Mouse (Mus musculus) intestine, postnatal 0 days (tissue): ENCODE data around the gene Lbhd1. TPM values are rescaled to one million over a fixed set of nuclear protein-coding genes. Genes with fewer than 3 reads are reported as not detected.

Experiments used
- ATAC-seq: fragments of 200-750 bp; cut with Nextera tagmentation; 2 replicates; pipeline ENCODE4 v1.8.0; 2017; ENCODE audit warnings: mild to moderate bottlenecking, moderate TSS enrichment, moderate library complexity
- H3K27ac ChIP-seq: fragments of 300-500 bp; sonication (generic); 2 replicates; pipeline ENCODE4 v1.5.1; 2014; ENCODE audit warnings: mild to moderate bottlenecking, low read depth, low read length, moderate library complexity
- H3K27me3 ChIP-seq: fragments of 300-500 bp; sonication (generic); replicated peaks from 2 replicates; pipeline ENCODE4 v1.6.1; 2014; ENCODE audit warnings: low read length, mixed read lengths; ENCODE audit not compliant: control insufficient read depth, insufficient read depth
- H3K36me3 ChIP-seq: fragments of 300-500 bp; sonication (generic); 2 replicates; pipeline ENCODE4 v1.6.1; 2014; ENCODE audit warnings: mild to moderate bottlenecking, moderate library complexity; ENCODE audit not compliant: control insufficient read depth, insufficient read depth
- H3K4me1 ChIP-seq: fragments of 300-500 bp; sonication (generic); replicated peaks from 2 replicates; pipeline ENCODE4 v1.6.1; 2014; ENCODE audit warnings: antibody characterized with exemption, low read length, mixed read lengths; ENCODE audit not compliant: control insufficient read depth, insufficient read depth
- H3K4me2 ChIP-seq: fragments of 300-500 bp; sonication (generic); replicated peaks from 2 replicates; pipeline ENCODE4 v1.6.1; 2014; ENCODE audit warnings: low read depth, mild to moderate bottlenecking, moderate library complexity
- H3K4me3 ChIP-seq: fragments of 300-500 bp; sonication (generic); 2 replicates; pipeline ENCODE4 v1.5.1; 2014; ENCODE audit warnings: low read depth, low read length
- H3K9ac ChIP-seq: fragments of 300-500 bp; sonication (generic); 2 replicates; pipeline ENCODE4 v1.6.1; 2014; ENCODE audit warnings: mild to moderate bottlenecking, low read depth, low read length
- H3K9me3 ChIP-seq: fragments of 300-500 bp; sonication (generic); 2 replicates; pipeline ENCODE4 v1.6.1; 2016; ENCODE audit warnings: mixed run types; ENCODE audit not compliant: control insufficient read depth
- CTCF ChIP-seq: sonication (generic); IDR thresholded peaks from 2 replicates; pipeline ENCODE4 v1.5.1; 2016; ENCODE audit warnings: low read depth, mild to moderate bottlenecking, control low read depth, antibody characterized with exemption, moderate library complexity
- WGBS: fragments of 180-500 bp; shearing (Covaris S2); extraction: QIAGEN DNeasy Blood & Tissue Kit; methylation state at CpG from one replicate; pipeline ENCODE4 v1.1.7; 2014; 5-methylcytosine and 5-hydroxymethylcytosine counted together
- polyA plus RNA-seq: library from polyadenylated mRNA; unstranded; fragments of >200 nt; fragmentation: Nextera tagmentation; extraction: Ambion mirVana; gene quantifications from 2 replicates; pipeline ENCODE4 v1.2.1, GENCODE M21; 2015

The Lbhd1 gene
- polyA plus RNA-seq, 1 experiment from 2014 or later = 44.6 TPM

DNA sequence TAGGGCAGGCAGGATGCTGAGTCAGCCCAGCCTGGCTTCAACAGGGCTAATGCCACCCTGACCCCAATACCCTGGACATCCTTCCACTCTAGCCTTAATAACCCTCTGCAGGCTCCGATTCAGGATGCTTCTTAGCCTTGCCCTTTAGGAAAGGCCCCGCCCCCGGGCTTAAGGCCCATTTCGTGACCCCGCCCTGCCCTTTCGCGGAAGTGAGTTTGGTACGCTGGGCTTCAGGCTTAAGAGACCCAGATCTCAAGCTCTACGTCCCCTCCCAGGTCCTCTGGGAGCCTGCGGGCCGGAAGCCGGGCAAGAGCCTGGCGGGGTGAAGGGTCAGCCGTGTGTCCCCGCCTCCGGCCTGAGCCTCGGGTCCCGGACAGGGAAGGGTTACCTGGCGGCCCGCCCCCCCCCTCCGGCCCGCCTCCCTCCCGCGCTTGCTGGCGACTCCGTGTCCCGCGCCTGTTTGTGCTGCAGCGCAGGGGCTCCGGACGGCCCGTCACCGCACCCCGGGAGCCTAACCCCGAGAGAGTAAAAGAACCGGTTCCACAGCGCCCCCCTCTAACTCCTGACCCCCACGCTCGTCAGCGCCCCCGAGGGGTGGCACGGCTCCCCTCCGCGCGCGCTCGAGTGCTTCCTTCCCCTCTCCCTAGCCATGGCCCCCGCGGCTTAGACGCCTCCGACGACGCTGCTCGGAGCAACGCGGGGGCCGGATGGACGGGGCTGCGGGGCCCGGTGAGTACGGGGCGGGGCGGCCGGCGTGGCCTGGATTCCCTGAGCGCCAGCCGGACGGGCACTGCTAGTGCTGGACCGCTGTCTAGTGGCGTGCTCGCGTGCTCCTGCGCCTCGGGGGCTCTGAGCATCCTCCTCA is 45.9 kb downstream of the Lbhd1 start, which contains the start of the genes Rom1 and Eml3:
TSS of gene Rom1 (minus strand) at position 133 of the 865 bp plus-strand sequence.
TSS of gene Eml3 (plus strand) at position 329 of the 865 bp plus-strand sequence.
- TF ChIP-seq CTCF = peak; percentile 70
- peak; percentile 73 for ATAC-seq
- Histone ChIP-seq H3K27me3 (no peaks in the 10 kb centered on the region), H3K36me3 (peaks cover 37% of the 10 kb centered on the region; the same call in 1 of the 2 replicates), H3K9me3 (no peaks in the 10 kb centered on the region), H3K9ac (peak within 1 kb of the TSS; percentile 85), H3K4me1 (no peaks in the 10 kb centered on the region), H3K4me3 (peak within 1 kb of the TSS; percentile 84), H3K4me2 (peak within 1 kb of the TSS; percentile 95), H3K27ac (peak within 1 kb of the TSS; percentile 88)
- WGBS = 1% methylated on average over 56 of the region's 74 CpGs

DNA sequence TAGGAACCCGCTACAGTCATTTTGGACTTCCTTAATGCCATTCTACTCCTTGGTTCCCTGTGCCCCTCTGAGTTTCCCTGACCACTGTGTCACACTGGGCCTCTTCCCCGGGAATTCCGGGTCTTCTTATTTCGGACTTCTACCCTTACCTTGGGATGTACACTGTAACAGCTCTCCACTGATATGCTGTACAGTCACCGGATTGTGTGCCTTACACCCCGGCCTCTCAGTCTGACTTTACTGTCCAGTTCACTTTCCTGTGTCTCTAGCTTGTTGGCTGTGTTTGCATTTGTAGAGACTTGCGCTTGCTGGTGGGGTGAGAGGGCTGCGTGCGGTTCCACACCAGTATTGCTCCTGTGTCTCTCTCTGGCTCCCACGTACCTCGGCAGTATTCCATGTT is 46.6 kb downstream of the Lbhd1 start:
- Histone ChIP-seq H3K9ac (peak overlapping the region; percentile 85), H3K4me3 (peak overlapping the region; percentile 84), H3K9me3 (no peaks in the 10 kb centered on the region), H3K36me3 (peaks cover 42% of the 10 kb centered on the region), H3K27ac (peak overlapping the region; percentile 88), H3K4me1 (no peaks in the 10 kb centered on the region), H3K4me2 (peak overlapping the region; percentile 95), H3K27me3 (no peaks in the 10 kb centered on the region)
- ATAC-seq = no peak
- 2% methylated on average over 11 of the region's 11 CpGs for WGBS
- no peak for TF ChIP-seq CTCF

DNA sequence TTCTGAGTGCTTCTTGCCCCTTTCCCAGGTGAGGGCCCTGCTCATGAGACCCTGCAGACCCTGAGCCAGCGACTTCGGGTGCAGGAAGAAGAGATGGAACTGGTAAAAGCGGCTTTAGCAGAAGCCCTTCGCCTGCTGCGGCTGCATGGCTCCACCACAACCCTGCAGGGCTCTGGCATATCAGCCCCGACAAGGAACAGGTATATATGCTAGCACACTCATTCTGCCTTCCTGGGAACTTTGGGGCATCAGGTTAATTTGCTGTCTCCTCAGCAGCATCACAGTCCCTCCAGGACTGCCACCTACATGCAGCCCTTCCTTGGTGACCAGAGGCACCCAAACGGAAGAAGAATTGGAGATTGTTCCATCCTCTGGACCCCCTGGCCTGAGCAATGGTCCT is 47.2 kb downstream of the Lbhd1 start:
- no peaks in the 10 kb centered on the region for H3K4me1 ChIP-seq
- no peak overlapping the region for H3K27ac ChIP-seq
- no peak overlapping the region for H3K9ac ChIP-seq
- H3K27me3 ChIP-seq = no peaks in the 10 kb centered on the region
- H3K36me3 ChIP-seq = peaks cover 41% of the 10 kb centered on the region
- H3K4me2 ChIP-seq = peak overlapping the region; percentile 95
- peak overlapping the region; percentile 84; the same call in 1 of the 2 replicates for H3K4me3 ChIP-seq
- WGBS = 72% methylated on average over 7 of the region's 7 CpGs
- TF ChIP-seq CTCF = no peak
- no peak for ATAC-seq
- no peaks in the 10 kb centered on the region for H3K9me3 ChIP-seq

DNA sequence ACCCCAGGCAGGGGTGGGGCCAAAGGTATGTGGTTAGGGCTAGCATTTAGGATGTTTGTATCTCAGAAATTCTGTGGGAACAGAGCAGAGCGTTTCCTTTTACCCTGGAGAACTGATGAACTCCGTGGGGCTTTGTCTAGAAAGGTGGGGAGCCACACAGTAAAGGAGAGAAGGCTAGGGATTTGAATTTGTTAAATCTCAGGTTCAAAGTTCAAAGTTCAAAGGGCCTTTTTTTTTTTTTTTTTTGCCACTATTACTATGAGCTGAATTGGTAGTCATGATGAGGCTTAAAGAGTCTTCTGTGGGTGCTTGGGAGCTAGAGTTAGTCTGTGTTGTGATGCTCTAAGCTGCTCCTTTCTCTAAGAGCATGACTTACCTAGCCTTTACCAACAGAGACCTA is 53.2 kb downstream of the Lbhd1 start:
- Histone ChIP-seq H3K9ac (no peak overlapping the region), H3K4me3 (no peak overlapping the region), H3K27ac (no peak overlapping the region), H3K9me3 (no peaks in the 10 kb centered on the region), H3K36me3 (peaks cover 58% of the 10 kb centered on the region), H3K4me2 (no peak overlapping the region), H3K27me3 (no peaks in the 10 kb centered on the region), H3K4me1 (no peaks in the 10 kb centered on the region; the same call in 1 of the 2 replicates)
- no peak for TF ChIP-seq CTCF
- 65% methylated on average over 2 of the region's 2 CpGs for WGBS
- ATAC-seq = no peak

DNA sequence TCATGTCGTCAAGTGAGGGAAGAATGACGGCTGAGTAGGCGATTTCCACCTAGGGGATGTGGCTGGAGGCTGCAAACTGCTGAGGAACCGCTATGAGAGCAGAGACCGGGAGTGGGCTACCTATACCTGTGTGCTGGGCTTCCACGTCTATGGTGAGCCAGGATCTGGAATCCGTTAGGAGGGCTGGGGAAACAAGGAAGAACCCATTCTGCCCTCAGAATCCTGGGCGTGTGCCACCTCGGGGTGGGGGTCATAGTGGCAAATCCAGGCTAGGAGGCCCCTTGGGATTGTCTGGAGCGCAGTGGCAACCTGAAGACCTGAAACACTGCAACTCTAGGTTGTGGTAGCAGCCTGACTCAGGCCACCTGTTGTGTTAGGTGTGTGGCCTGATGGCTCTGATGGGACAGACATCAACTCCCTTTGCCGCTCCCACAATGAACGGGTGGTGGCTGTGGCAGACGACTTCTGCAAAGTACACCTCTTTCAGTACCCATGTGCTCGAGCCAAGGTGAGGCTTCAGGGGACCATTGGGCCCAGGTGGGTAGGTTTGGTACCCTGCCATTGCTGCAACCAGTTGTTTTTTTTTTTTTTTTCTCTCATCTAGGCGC is 57.1 kb downstream of the Lbhd1 start:
- no peak overlapping the region for H3K4me3 ChIP-seq
- H3K27me3 ChIP-seq = no peaks in the 10 kb centered on the region
- no peak for ATAC-seq
- peak overlapping the region; percentile 81; the same call in 1 of the 2 replicates for H3K4me2 ChIP-seq
- H3K4me1 ChIP-seq = no peaks in the 10 kb centered on the region; the same call in 1 of the 2 replicates
- peaks cover 41% of the 10 kb centered on the region for H3K36me3 ChIP-seq
- H3K9ac ChIP-seq = no peak overlapping the region
- no peaks in the 10 kb centered on the region for H3K9me3 ChIP-seq
- no peak for TF ChIP-seq CTCF
- no peak overlapping the region for H3K27ac ChIP-seq
- 77% methylated on average over 15 of the region's 15 CpGs for WGBS

DNA sequence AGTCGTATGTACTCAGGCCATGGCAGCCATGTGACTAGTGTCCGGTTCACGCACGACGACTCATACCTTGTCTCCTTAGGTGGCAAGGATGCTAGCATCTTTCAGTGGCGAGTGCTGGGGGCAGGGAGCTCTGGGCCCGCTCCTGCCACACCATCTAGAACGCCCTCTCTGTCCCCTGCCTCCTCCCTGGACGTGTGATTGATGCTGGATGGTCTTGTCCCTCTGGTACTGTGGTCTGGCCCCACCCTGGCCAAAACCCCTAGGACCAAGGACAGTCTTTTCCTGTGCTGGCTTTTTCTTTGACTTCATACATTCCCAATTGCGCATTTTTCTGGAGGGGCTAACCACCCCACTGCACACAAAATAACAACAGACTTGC is 57.6 kb downstream of the Lbhd1 start:
- H3K4me2 ChIP-seq = peak overlapping the region; percentile 81
- peak overlapping the region; percentile 98 for H3K9ac ChIP-seq
- TF ChIP-seq CTCF = no peak
- no peak for ATAC-seq
- H3K4me3 ChIP-seq = peak overlapping the region; percentile 83
- WGBS = 38% methylated on average over 10 of the region's 10 CpGs
- no peaks in the 10 kb centered on the region for H3K9me3 ChIP-seq
- no peaks in the 10 kb centered on the region for H3K27me3 ChIP-seq
- peaks cover 43% of the 10 kb centered on the region for H3K36me3 ChIP-seq
- no peaks in the 10 kb centered on the region; the same call in 1 of the 2 replicates for H3K4me1 ChIP-seq
- H3K27ac ChIP-seq = peak overlapping the region; percentile 98; the same call in 1 of the 2 replicates
